Mouse (Mus musculus): ENCODE data around the gene Dppa5a. TPM values are rescaled to one million over a fixed set of nuclear protein-coding genes. Genes with fewer than 3 reads are reported as not detected.
"Not testable (repeated sequence)": the region's sequence is repeated elsewhere in the genome, so short reads cannot be mapped to it uniquely, and the experiment has no call there.

Gene Dppa5a
- polyA plus RNA-seq, 1 experiment from 2014 or later, result not detected

GRCm38 (mm10) chr9:78355611-78356010 is 12.4 kb downstream of the Dppa5a start, which contains the start of gene Gsta2:
Gsta2 (minus strand) TSS chr9:78355788.
- H3K9me3 ChIP-seq (ENCODE audit: control insufficient read depth, low read length), result no peaks in the 10 kb centered on the region
- H3K4me3 ChIP-seq (ENCODE audit: low read length), result no peak within 1 kb of the TSS
- no peak within 1 kb of the TSS for H3K27ac ChIP-seq (ENCODE audit: low read depth, low read length)
- H3K36me3 ChIP-seq (ENCODE audit: control insufficient read depth, insufficient read depth, low read length), result no peaks in the 10 kb centered on the region
- ATAC-seq (ENCODE audit: low FRiP score, low TSS enrichment), result no peak
- no peak within 1 kb of the TSS for H3K4me2 ChIP-seq (replicated peaks; ENCODE audit: low read depth, low read length)
- no peaks in the 10 kb centered on the region for H3K4me1 ChIP-seq (ENCODE audit: control insufficient read depth, insufficient read depth, low read length)
- no peaks in the 10 kb centered on the region for H3K27me3 ChIP-seq (ENCODE audit: control insufficient read depth, insufficient read depth, low read length)
- H3K9ac ChIP-seq (ENCODE audit: low read depth, low read length), result no peak within 1 kb of the TSS
- WGBS, result 88% methylated on average over 8 of the region's 8 CpGs

DNA sequence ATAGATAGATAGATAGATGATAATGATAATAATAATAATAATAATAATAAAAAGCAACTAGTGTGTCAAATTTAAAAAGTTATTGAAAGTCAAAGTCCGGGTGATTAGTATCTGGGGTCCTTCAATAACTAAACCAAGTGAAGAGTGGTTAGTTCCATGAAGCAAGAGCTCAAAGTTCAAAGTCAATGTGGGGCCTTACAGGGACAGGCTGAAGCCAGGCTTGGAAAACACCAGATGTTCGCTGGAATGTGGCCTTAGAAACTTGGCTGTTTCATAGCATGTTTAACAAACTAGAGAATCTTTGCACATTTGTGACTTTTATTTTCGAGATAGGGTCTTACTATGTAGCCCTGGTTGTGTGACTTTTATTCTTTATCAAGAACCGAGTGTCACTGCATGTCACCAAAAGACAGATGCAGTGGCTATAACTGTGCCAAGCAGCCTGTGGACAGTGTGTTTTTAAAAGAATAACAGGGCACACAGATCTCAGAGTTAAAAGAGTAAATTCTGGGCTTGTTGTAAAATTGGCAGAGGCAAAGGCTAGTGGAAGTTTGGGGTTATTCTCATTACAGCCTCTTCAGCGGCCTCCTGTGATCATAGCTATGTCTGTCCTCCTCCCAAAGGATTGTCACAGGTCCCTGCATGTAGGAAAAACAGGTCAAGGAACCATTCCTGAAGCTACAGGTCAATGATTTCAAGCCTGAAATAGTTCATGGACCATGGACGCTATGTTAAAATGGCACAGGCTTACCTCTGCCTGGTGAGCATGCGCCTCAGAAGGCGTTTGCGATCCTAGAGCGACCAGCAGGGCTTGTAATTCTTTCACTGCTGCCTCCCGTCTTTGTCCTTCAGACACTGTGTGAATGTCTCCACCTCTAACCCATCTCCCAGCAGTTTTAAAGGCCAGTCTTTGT is 13.1 kb downstream of the Dppa5a start:
- Histone ChIP-seq H3K4me3 (ENCODE audit: low read length) (no peak overlapping the region), H3K4me2 (replicated peaks; ENCODE audit: low read depth, low read length) (no peak overlapping the region), H3K9me3 (ENCODE audit: control insufficient read depth, low read length) (no peaks in the 10 kb centered on the region), H3K27ac (ENCODE audit: low read depth, low read length) (no peak overlapping the region), H3K27me3 (ENCODE audit: control insufficient read depth, insufficient read depth, low read length) (no peaks in the 10 kb centered on the region), H3K36me3 (ENCODE audit: control insufficient read depth, insufficient read depth, low read length) (no peaks in the 10 kb centered on the region), H3K4me1 (ENCODE audit: control insufficient read depth, insufficient read depth, low read length) (no peaks in the 10 kb centered on the region), H3K9ac (ENCODE audit: low read depth, low read length) (no peak overlapping the region)
- WGBS, result 77% methylated on average over 11 of the region's 11 CpGs
- ATAC-seq (ENCODE audit: low FRiP score, low TSS enrichment), result no peak

DNA sequence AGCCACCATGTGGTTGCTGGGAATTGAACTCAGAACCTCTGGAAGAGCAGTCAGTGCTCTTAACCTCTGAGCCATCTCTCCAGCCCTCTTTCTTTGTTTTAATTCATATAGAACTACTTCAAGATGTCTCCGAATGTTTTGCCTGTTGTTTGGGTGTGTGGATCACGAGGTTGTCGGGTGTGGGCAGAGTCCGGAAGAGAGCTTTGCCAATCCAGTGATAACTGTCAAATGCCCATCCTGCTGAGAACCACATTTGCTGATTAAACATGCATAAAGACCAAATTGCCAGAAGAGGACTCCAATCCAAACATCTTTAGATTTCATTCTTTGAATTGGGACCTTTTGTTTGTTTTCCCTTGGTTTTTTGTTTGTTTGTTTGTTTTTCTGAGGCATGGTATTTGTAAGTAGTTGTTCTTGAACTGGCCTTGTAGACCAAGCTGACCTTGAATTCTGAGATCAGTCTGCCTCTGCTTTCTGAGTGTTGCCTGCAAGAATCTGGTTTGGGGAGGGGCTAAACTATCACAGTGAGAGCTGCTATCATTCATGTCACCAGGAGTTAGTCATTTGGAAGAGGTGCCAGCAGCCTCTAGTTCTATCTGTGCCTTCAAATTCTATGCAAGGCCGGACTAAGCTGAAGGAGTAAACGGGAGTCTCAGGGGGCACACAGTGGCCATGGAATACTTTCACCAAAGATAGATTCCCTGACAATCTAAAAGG is 16.3 kb downstream of the Dppa5a start:
- Histone ChIP-seq H3K4me3 (ENCODE audit: low read length) (no peak overlapping the region), H3K4me1 (ENCODE audit: control insufficient read depth, insufficient read depth, low read length) (no peaks in the 10 kb centered on the region), H3K9ac (ENCODE audit: low read depth, low read length) (no peak overlapping the region), H3K36me3 (ENCODE audit: control insufficient read depth, insufficient read depth, low read length) (no peaks in the 10 kb centered on the region), H3K4me2 (replicated peaks; ENCODE audit: low read depth, low read length) (no peak overlapping the region), H3K27ac (ENCODE audit: low read depth, low read length) (no peak overlapping the region), H3K27me3 (ENCODE audit: control insufficient read depth, insufficient read depth, low read length) (no peaks in the 10 kb centered on the region), H3K9me3 (ENCODE audit: control insufficient read depth, low read length) (no peaks in the 10 kb centered on the region)
- WGBS, result 77% methylated on average over 6 of the region's 6 CpGs
- ATAC-seq (ENCODE audit: low FRiP score, low TSS enrichment), result no peak

DNA sequence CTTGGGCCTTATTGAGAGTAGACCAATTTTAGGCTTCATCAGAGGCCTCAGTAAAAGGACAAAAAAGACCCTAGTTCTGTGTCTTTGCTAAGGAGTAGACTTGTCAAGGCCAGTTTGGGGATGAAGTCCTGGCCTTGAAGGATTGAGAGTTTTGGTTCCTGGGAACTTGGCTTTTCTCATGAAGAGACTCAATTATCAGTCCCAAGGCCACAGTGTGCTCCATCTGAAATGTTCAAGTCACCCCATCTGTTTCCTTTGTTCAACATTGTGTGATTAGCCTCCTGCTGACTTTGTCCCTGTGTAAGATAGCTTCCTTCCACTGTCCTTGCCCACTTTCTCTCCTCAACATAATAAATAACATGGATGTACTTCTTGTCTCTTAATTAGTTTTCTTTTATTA is 18.0 kb downstream of the Dppa5a start:
- not testable (repeated sequence) for H3K27me3 ChIP-seq (ENCODE audit: control insufficient read depth, insufficient read depth, low read length); ATAC-seq (ENCODE audit: low FRiP score, low TSS enrichment); H3K9me3 ChIP-seq (ENCODE audit: control insufficient read depth, low read length); H3K9ac ChIP-seq (ENCODE audit: low read depth, low read length); H3K4me1 ChIP-seq (ENCODE audit: control insufficient read depth, insufficient read depth, low read length); H3K4me2 ChIP-seq (replicated peaks; ENCODE audit: low read depth, low read length); H3K36me3 ChIP-seq (ENCODE audit: control insufficient read depth, insufficient read depth, low read length); H3K4me3 ChIP-seq (ENCODE audit: low read length); H3K27ac ChIP-seq (ENCODE audit: low read depth, low read length)

- not testable (repeated sequence) for H3K4me2 ChIP-seq (replicated peaks; ENCODE audit: low read depth, low read length); ATAC-seq (ENCODE audit: low FRiP score, low TSS enrichment); H3K9ac ChIP-seq (ENCODE audit: low read depth, low read length); H3K36me3 ChIP-seq (ENCODE audit: control insufficient read depth, insufficient read depth, low read length); H3K27me3 ChIP-seq (ENCODE audit: control insufficient read depth, insufficient read depth, low read length); H3K4me1 ChIP-seq (ENCODE audit: control insufficient read depth, insufficient read depth, low read length); H3K4me3 ChIP-seq (ENCODE audit: low read length); H3K9me3 ChIP-seq (ENCODE audit: control insufficient read depth, low read length); H3K27ac ChIP-seq (ENCODE audit: low read depth, low read length)
- WGBS, result 89% methylated on average over 3 of the region's 3 CpGs
Measured at GRCm38 (mm10) chr9:78349141-78349540, 18.8 kb downstream of the Dppa5a start.

DNA sequence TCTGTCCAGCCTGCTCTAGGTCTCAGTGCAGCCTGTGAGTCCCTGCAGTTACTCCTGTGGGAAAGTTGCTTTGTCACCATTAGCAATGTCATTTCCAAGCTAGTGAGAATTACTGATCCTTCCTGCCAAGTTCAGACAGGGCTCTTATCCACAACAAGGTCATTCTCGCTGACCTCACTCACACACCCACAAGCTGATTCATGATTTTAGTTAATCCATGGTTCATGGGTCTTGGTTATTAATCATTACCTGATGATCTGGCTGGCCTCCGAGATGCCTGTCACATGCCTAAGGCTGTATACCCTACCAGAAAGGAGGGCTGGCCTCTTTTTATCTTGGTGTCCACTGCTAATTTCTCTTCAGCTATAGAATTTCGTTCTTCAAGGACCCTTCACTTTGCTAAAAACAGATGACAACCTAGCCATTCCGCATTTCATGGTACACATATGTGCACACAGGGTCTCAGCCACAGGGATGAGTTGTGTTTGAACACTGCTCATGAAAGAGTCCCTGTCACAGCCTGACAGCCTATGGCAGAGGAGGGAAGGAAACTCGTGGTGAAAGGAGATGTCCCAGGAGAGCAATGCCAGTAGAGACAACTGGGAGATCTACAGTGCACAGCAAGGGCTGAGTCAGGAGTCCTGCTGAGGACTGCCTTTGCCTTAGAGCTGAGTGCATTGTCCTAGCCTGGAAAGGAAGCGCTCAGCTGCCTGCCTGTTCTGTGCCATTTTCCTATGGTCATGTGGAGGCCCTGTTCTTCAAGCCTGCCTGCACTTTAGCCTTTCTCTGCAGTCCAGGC is 19.6 kb downstream of the Dppa5a start:
- not testable (repeated sequence) for H3K27ac ChIP-seq (ENCODE audit: low read depth, low read length); ATAC-seq (ENCODE audit: low FRiP score, low TSS enrichment); H3K4me2 ChIP-seq (replicated peaks; ENCODE audit: low read depth, low read length); H3K36me3 ChIP-seq (ENCODE audit: control insufficient read depth, insufficient read depth, low read length); H3K4me3 ChIP-seq (ENCODE audit: low read length); H3K9ac ChIP-seq (ENCODE audit: low read depth, low read length); H3K27me3 ChIP-seq (ENCODE audit: control insufficient read depth, insufficient read depth, low read length); H3K9me3 ChIP-seq (ENCODE audit: control insufficient read depth, low read length); H3K4me1 ChIP-seq (ENCODE audit: control insufficient read depth, insufficient read depth, low read length)
- WGBS, result 62% methylated on average over 6 of the region's 6 CpGs

- Histone ChIP-seq H3K4me3 (ENCODE audit: low read length) (no peak overlapping the region), H3K27me3 (ENCODE audit: control insufficient read depth, insufficient read depth, low read length) (no peaks in the 10 kb centered on the region), H3K9ac (ENCODE audit: low read depth, low read length) (no peak overlapping the region), H3K4me1 (ENCODE audit: control insufficient read depth, insufficient read depth, low read length) (no peaks in the 10 kb centered on the region), H3K4me2 (replicated peaks; ENCODE audit: low read depth, low read length) (no peak overlapping the region), H3K27ac (ENCODE audit: low read depth, low read length) (no peak overlapping the region), H3K9me3 (ENCODE audit: control insufficient read depth, low read length) (no peaks in the 10 kb centered on the region), H3K36me3 (ENCODE audit: control insufficient read depth, insufficient read depth, low read length) (no peaks in the 10 kb centered on the region)
- 64% methylated on average over 3 of the region's 3 CpGs for WGBS
- ATAC-seq (ENCODE audit: low FRiP score, low TSS enrichment), result no peak
Measured at GRCm38 (mm10) chr9:78347004-78347403, 21.0 kb downstream of the Dppa5a start.

GRCm38 (mm10) chr9:78345235-78345634 is 22.7 kb downstream of the Dppa5a start:
- H3K9ac ChIP-seq (ENCODE audit: low read depth, low read length); H3K4me2 ChIP-seq (replicated peaks; ENCODE audit: low read depth, low read length); H3K4me3 ChIP-seq (ENCODE audit: low read length); H3K36me3 ChIP-seq (ENCODE audit: control insufficient read depth, insufficient read depth, low read length); H3K4me1 ChIP-seq (ENCODE audit: control insufficient read depth, insufficient read depth, low read length); ATAC-seq (ENCODE audit: low FRiP score, low TSS enrichment); H3K9me3 ChIP-seq (ENCODE audit: control insufficient read depth, low read length); H3K27ac ChIP-seq (ENCODE audit: low read depth, low read length); H3K27me3 ChIP-seq (ENCODE audit: control insufficient read depth, insufficient read depth, low read length): not testable (repeated sequence)
- 61% methylated on average over 3 of the region's 4 CpGs for WGBS
